In genomic region chr13:56522081-56522820, GRCm38 (mm10) we compare ENCODE assay signal across 8 mouse cellular contexts. TPM values are rescaled to one million over a fixed set of nuclear protein-coding genes. Genes with fewer than 3 reads are reported as not detected.
DNase-seq lines count a peak whose midpoint lies in the region; ATAC-seq and TF ChIP-seq lines count a peak whose summit lies in the region.

Gene Fbxl21, plus strand, starts transcription at chr13:56522472.

- H3K9ac ChIP-seq in ES-E14 (ENCODE audit: insufficient read depth, low read depth, low read length, poor library complexity, severe bottlenecking), result peak within 1 kb of the TSS; percentile 27
- H3K9ac ChIP-seq in forebrain, embryonic 16.5 days (replicated peaks; ENCODE audit: low read depth, low read length), result peak within 1 kb of the TSS; percentile 70
- peak within 1 kb of the TSS; percentile 63 for H3K9ac ChIP-seq in liver, postnatal 0 days (replicated peaks)
- H3K9ac ChIP-seq in neural tube, embryonic 13.5 days, result peak within 1 kb of the TSS; percentile 78

- H3K27me3 ChIP-seq in cerebellum, adult 2 months (ENCODE audit: control insufficient read depth, insufficient read depth, low read length), result no peaks in the 10 kb centered on the region
- H3K27me3 ChIP-seq in forebrain, embryonic 16.5 days (replicated peaks; ENCODE audit: control insufficient read depth, insufficient read depth, low read length), result no peaks in the 10 kb centered on the region
- H3K27me3 ChIP-seq in liver, postnatal 0 days (ENCODE audit: insufficient read depth, low read length), result no peaks in the 10 kb centered on the region
- no peaks in the 10 kb centered on the region for H3K27me3 ChIP-seq in neural tube, embryonic 13.5 days

- intact Hi-C loops in heart, postnatal 25 days (cut with DNase I), result no loop called here

- H3K36me3 ChIP-seq in ES-E14 (ENCODE audit: control insufficient read depth, insufficient read depth, low read length, poor library complexity, severe bottlenecking), result no peaks in the 10 kb centered on the region
- no peaks in the 10 kb centered on the region for H3K36me3 ChIP-seq in forebrain, embryonic 16.5 days (ENCODE audit: control insufficient read depth, insufficient read depth)
- H3K36me3 ChIP-seq in liver, postnatal 0 days (replicated peaks; ENCODE audit: insufficient read depth, low read length), result no peaks in the 10 kb centered on the region
- no peaks in the 10 kb centered on the region for H3K36me3 ChIP-seq in neural tube, embryonic 13.5 days

- ATAC-seq in forebrain, embryonic 16.5 days, result peak; percentile 99
- ATAC-seq in liver, postnatal 0 days, result peak; percentile 100
- peak; percentile 99 for ATAC-seq in neural tube, embryonic 13.5 days (ENCODE audit: low read depth)

- 1% methylated on average over 56 of the region's 56 CpGs for WGBS in cerebellum, adult 2 months
- WGBS in forebrain, embryonic 16.5 days, result under 1% methylated on average over 56 of the region's 56 CpGs
- under 1% methylated on average over 55 of the region's 56 CpGs for WGBS in liver, postnatal 0 days (ENCODE audit: insufficient replicate concordance)
- under 1% methylated on average over 53 of the region's 56 CpGs for WGBS in neural tube, embryonic 13.5 days

- TF ChIP-seq CTCF in cerebellum, adult 2 months (IDR thresholded peaks at IDR 0.05; ENCODE audit: borderline replicate concordance, insufficient read depth, low read depth, low read length), result no peak
- no peak for TF ChIP-seq CTCF in liver, postnatal 0 days (IDR thresholded peaks at IDR 0.05; ENCODE audit: low read depth)

- peak within 1 kb of the TSS; percentile 60 to 79 for H3K4me3 ChIP-seq in ES-E14 (ENCODE audit: insufficient read depth in 1 of 2, low read depth in 1 of 2, low read length in 2 of 2, poor library complexity in 1 of 2, severe bottlenecking in 1 of 2)
- peak within 1 kb of the TSS; percentile 68 for H3K4me3 ChIP-seq in cerebellum, adult 2 months (replicated peaks; ENCODE audit: insufficient read depth, low read depth, low read length)
- peak within 1 kb of the TSS; percentile 73 for H3K4me3 ChIP-seq in forebrain, embryonic 16.5 days (replicated peaks; ENCODE audit: low read length)
- peak within 1 kb of the TSS; percentile 61 for H3K4me3 ChIP-seq in liver, postnatal 0 days (ENCODE audit: low read depth, low read length)
- H3K4me3 ChIP-seq in neural tube, embryonic 13.5 days, result peak within 1 kb of the TSS; percentile 73

- no peaks in the 10 kb centered on the region; a peak in 1 of 4 replicates for H3K4me1 ChIP-seq in ES-E14 (ENCODE audit: control insufficient read depth in 2 of 2, insufficient read depth in 2 of 2, low read length in 2 of 2, poor library complexity in 1 of 2)
- H3K4me1 ChIP-seq in cerebellum, adult 2 months (ENCODE audit: control insufficient read depth, insufficient read depth, low read length), result no peaks in the 10 kb centered on the region
- 0 out of 2 replicates have a peak, but pooled peaks cover 3% of the 10 kb centered on the region for H3K4me1 ChIP-seq in forebrain, embryonic 16.5 days (replicated peaks; ENCODE audit: control insufficient read depth, insufficient read depth, low read length)
- H3K4me1 ChIP-seq in liver, postnatal 0 days (ENCODE audit: insufficient read depth), result peaks cover 6% of the 10 kb centered on the region; the same call in 1 of the 2 replicates
- H3K4me1 ChIP-seq in neural tube, embryonic 13.5 days (replicated peaks), result no peaks in the 10 kb centered on the region

- H3K9me3 ChIP-seq in ES-E14 (ENCODE audit: control insufficient read depth, insufficient read depth, low read depth, low read length), result no peaks in the 10 kb centered on the region
- H3K9me3 ChIP-seq in forebrain, embryonic 16.5 days (ENCODE audit: control insufficient read depth, low read length), result no peaks in the 10 kb centered on the region
- no peaks in the 10 kb centered on the region for H3K9me3 ChIP-seq in liver, postnatal 0 days (ENCODE audit: low read length)
- no peaks in the 10 kb centered on the region for H3K9me3 ChIP-seq in neural tube, embryonic 13.5 days

- DNase-seq in ES-E14 (ENCODE audit: low read depth, low spot score), result peak; percentile 76
- DNase-seq in cerebellum, adult 2 months, result peak; percentile 90 to 92
- DNase-seq in heart, postnatal 25 days (ENCODE audit: low spot score), result peak; percentile 78
- peak; percentile 92 for DNase-seq in layer of hippocampus, adult 11-12 months (ENCODE audit: low spot score)
- DNase-seq in liver, postnatal 0 days, result peak; percentile 96
- peak; percentile 83 for DNase-seq in telencephalon, adult 2 months (ENCODE audit: low read depth, low spot score)

- TF ChIP-seq POLR2A in cerebellum, adult 2 months (IDR thresholded peaks at IDR 0.05; ENCODE audit: borderline replicate concordance, insufficient read depth, low read length), result 0 out of 2 replicates have a peak, but pooled peaks have one; percentile 15

- in situ Hi-C loops in ES-E14 (cut with MboI; ENCODE audit: low sequenced_read_pairs in 2 of 2, unreplicated experiment in 2 of 2), result no loop called here

- TF ChIP-seq EP300 in liver, postnatal 0 days (IDR thresholded peaks at IDR 0.05; ENCODE audit: low read depth), result no peak

- peak within 1 kb of the TSS; percentile 90 for H3K4me2 ChIP-seq in forebrain, embryonic 16.5 days (ENCODE audit: low read length)
- peak within 1 kb of the TSS; percentile 96 for H3K4me2 ChIP-seq in liver, postnatal 0 days (ENCODE audit: low read depth, low read length)
- peak within 1 kb of the TSS; percentile 93 for H3K4me2 ChIP-seq in neural tube, embryonic 13.5 days

- H3K27ac ChIP-seq in ES-E14 (ENCODE audit: insufficient read depth, low read depth, low read length, poor library complexity, severe bottlenecking), result no peak within 1 kb of the TSS
- H3K27ac ChIP-seq in cerebellum, adult 2 months (ENCODE audit: insufficient read depth, low read length), result 0 out of 2 replicates have a peak within 1 kb of the TSS, but pooled peaks have one; percentile 10
- no peak within 1 kb of the TSS for H3K27ac ChIP-seq in forebrain, embryonic 16.5 days (ENCODE audit: low read length)
- peak within 1 kb of the TSS; percentile 39; the same call in 1 of the 2 replicates for H3K27ac ChIP-seq in liver, postnatal 0 days (ENCODE audit: low read depth)
- no peak within 1 kb of the TSS; the same call in 1 of the 2 replicates for H3K27ac ChIP-seq in neural tube, embryonic 13.5 days (replicated peaks)

TF ChIP-seq in ES-E14, 5 proteins besides CTCF, POLR2A, EP300 and RAD21:
- TF ChIP-seq HCFC1 (IDR thresholded peaks at IDR 0.05; ENCODE audit: borderline replicate concordance, insufficient read depth, low read length) (no peak), ZNF384 (IDR thresholded peaks at IDR 0.05; ENCODE audit: low read depth, low read length) (no peak), MAFK (IDR thresholded peaks at IDR 0.05; ENCODE audit: insufficient read depth, low read depth, low read length) (no peak), CHD2 (IDR thresholded peaks at IDR 0.05; ENCODE audit: low read depth, low read length) (no peak), ZC3H11A (IDR thresholded peaks at IDR 0.05; ENCODE audit: borderline replicate concordance, low read depth, low read length) (no peak)
TF ChIP-seq in ES-E14: peak in this region for 0.

RNA-seq across cellular contexts. Expression of gene Fbxl21, which starts in this region (rescaled TPM):
- total RNA-seq in ES-E14 (2012; rRNA removed), result 0.58 and 1.2 TPM in 2 replicates
- polyA plus RNA-seq in cerebellum, adult 2 months (2012; rRNA removed), result 9.5 and 11.3 TPM in 2 replicates
- polyA plus RNA-seq in forebrain, embryonic 16.5 days (2015; fragmentation: Nextera tagmentation; extraction: Ambion mirVana), result 1.8 and 2.9 TPM in 2 replicates
- total RNA-seq in heart, postnatal 25 days (2021), result under 1 TPM; 0.47 to 0.67 TPM
- 1.2 and 1.5 TPM in 2 replicates for polyA plus RNA-seq in liver, postnatal 0 days (2015; fragmentation: Nextera tagmentation; extraction: Ambion mirVana)
- polyA plus RNA-seq in neural tube, embryonic 13.5 days (2015; fragmentation: Nextera tagmentation; extraction: Ambion mirVana), result 3.9 and 4.2 TPM in 2 replicates

Comparison
In these comparisons a context has a peak if more than half of its experiments do, and no peak if none do; other contexts are left out.
1. Peak in DNase-seq in heart, postnatal 25 days; RNA of the gene not detected or under 1 TPM.
2. H3K27ac ChIP-seq: peak in cerebellum, adult 2 months (single experiment) and liver, postnatal 0 days (single experiment); none in ES-E14 (single experiment), forebrain, embryonic 16.5 days (single experiment) and neural tube, embryonic 13.5 days (single experiment).
3. H3K9ac ChIP-seq: peak in every context shown above with its lines; median percentile 78 in neural tube, embryonic 13.5 days; 70 in forebrain, embryonic 16.5 days; 63 in liver, postnatal 0 days; 27 in ES-E14.
4. Peak in every context shown above with its lines, with median percentiles within 50 percentile points of each other: DNase-seq, H3K4me3 ChIP-seq, ATAC-seq and H3K4me2 ChIP-seq.